Mouse (Mus musculus): ENCODE measurements at regions not wholly inside any gene's neighbourhood (a gene's known extent, or its start where the extent isn't known, plus 50 kb on each side); places are given as distances from the start of the nearest gene placed in this dataset.

GRCm38 (mm10) chr1:168761095-168761494, 329.0 kb upstream of the Pbx1 start:
- Histone ChIP-seq H3K4me1 (ENCODE audit: control insufficient read depth, insufficient read depth, low read length) (no peaks in the 10 kb centered on the region), H3K27ac (replicated peaks; ENCODE audit: low read depth, low read length) (no peak overlapping the region), H3K4me2 (ENCODE audit: low read depth, low read length) (no peak overlapping the region), H3K36me3 (replicated peaks; ENCODE audit: control insufficient read depth, insufficient read depth, low read depth, low read length) (no peaks in the 10 kb centered on the region), H3K27me3 (ENCODE audit: control insufficient read depth, insufficient read depth, low read length) (no peaks in the 10 kb centered on the region), H3K9me3 (replicated peaks; ENCODE audit: control insufficient read depth, low read length) (no peaks in the 10 kb centered on the region), H3K4me3 (ENCODE audit: low read depth, low read length) (no peak overlapping the region), H3K9ac (replicated peaks; ENCODE audit: low read length) (no peak overlapping the region)
- 95% methylated on average over 2 of the region's 2 CpGs for WGBS
- DNase-seq (ENCODE audit: low spot score) (no peak), ATAC-seq (replicated peaks; ENCODE audit: insufficient number of reproducible peaks, low FRiP score, low TSS enrichment, low read depth) (no peak)

GRCm38 (mm10) chr1:168760239-168760638, 328.2 kb upstream of the Pbx1 start:
- Histone ChIP-seq H3K4me1 (ENCODE audit: control insufficient read depth, insufficient read depth, low read length) (no peaks in the 10 kb centered on the region), H3K4me2 (ENCODE audit: low read depth, low read length) (no peak overlapping the region), H3K27me3 (ENCODE audit: control insufficient read depth, insufficient read depth, low read length) (no peaks in the 10 kb centered on the region), H3K9me3 (replicated peaks; ENCODE audit: control insufficient read depth, low read length) (no peaks in the 10 kb centered on the region), H3K27ac (replicated peaks; ENCODE audit: low read depth, low read length) (no peak overlapping the region), H3K9ac (replicated peaks; ENCODE audit: low read length) (no peak overlapping the region), H3K36me3 (replicated peaks; ENCODE audit: control insufficient read depth, insufficient read depth, low read depth, low read length) (no peaks in the 10 kb centered on the region), H3K4me3 (ENCODE audit: low read depth, low read length) (no peak overlapping the region)
- no peak for DNase-seq (ENCODE audit: low spot score)
- WGBS: 63% methylated on average over 1 of the region's 1 CpGs
- ATAC-seq (replicated peaks; ENCODE audit: insufficient number of reproducible peaks, low FRiP score, low TSS enrichment, low read depth): no peak

- no peak overlapping the region for H3K4me2 ChIP-seq (ENCODE audit: low read depth, low read length)
- ATAC-seq (replicated peaks; ENCODE audit: insufficient number of reproducible peaks, low FRiP score, low TSS enrichment, low read depth) (no peak), DNase-seq (ENCODE audit: low spot score) (no peak)
- 74% methylated on average over 2 of the region's 2 CpGs for WGBS
- H3K36me3 ChIP-seq (replicated peaks; ENCODE audit: control insufficient read depth, insufficient read depth, low read depth, low read length): no peaks in the 10 kb centered on the region
- no peaks in the 10 kb centered on the region for H3K27me3 ChIP-seq (ENCODE audit: control insufficient read depth, insufficient read depth, low read length)
- no peak overlapping the region for H3K27ac ChIP-seq (replicated peaks; ENCODE audit: low read depth, low read length)
- H3K4me1 ChIP-seq (ENCODE audit: control insufficient read depth, insufficient read depth, low read length): no peaks in the 10 kb centered on the region
- no peak overlapping the region for H3K4me3 ChIP-seq (ENCODE audit: low read depth, low read length)
- no peaks in the 10 kb centered on the region for H3K9me3 ChIP-seq (replicated peaks; ENCODE audit: control insufficient read depth, low read length)
- no peak overlapping the region for H3K9ac ChIP-seq (replicated peaks; ENCODE audit: low read length)
These were observed 326.8 kb upstream of the Pbx1 start for GRCm38 (mm10) chr1:168758835-168759234.

GRCm38 (mm10) chr1:168754196-168754595, 322.1 kb upstream of the Pbx1 start:
- Histone ChIP-seq H3K4me2 (ENCODE audit: low read depth, low read length) (no peak overlapping the region), H3K27ac (replicated peaks; ENCODE audit: low read depth, low read length) (no peak overlapping the region), H3K9me3 (replicated peaks; ENCODE audit: control insufficient read depth, low read length) (no peaks in the 10 kb centered on the region), H3K4me3 (ENCODE audit: low read depth, low read length) (no peak overlapping the region), H3K27me3 (ENCODE audit: control insufficient read depth, insufficient read depth, low read length) (no peaks in the 10 kb centered on the region), H3K36me3 (replicated peaks; ENCODE audit: control insufficient read depth, insufficient read depth, low read depth, low read length) (no peaks in the 10 kb centered on the region), H3K4me1 (ENCODE audit: control insufficient read depth, insufficient read depth, low read length) (no peaks in the 10 kb centered on the region), H3K9ac (replicated peaks; ENCODE audit: low read length) (no peak overlapping the region)
- no peak for ATAC-seq (replicated peaks; ENCODE audit: insufficient number of reproducible peaks, low FRiP score, low TSS enrichment, low read depth)
- 19% methylated on average over 7 of the region's 7 CpGs for WGBS
- DNase-seq (ENCODE audit: low spot score): peak; percentile 76

- Histone ChIP-seq H3K27me3 (ENCODE audit: control insufficient read depth, insufficient read depth, low read length) (no peaks in the 10 kb centered on the region), H3K27ac (replicated peaks; ENCODE audit: low read depth, low read length) (no peak overlapping the region), H3K9me3 (replicated peaks; ENCODE audit: control insufficient read depth, low read length) (no peaks in the 10 kb centered on the region), H3K36me3 (replicated peaks; ENCODE audit: control insufficient read depth, insufficient read depth, low read depth, low read length) (no peaks in the 10 kb centered on the region), H3K4me2 (ENCODE audit: low read depth, low read length) (no peak overlapping the region), H3K4me1 (ENCODE audit: control insufficient read depth, insufficient read depth, low read length) (no peaks in the 10 kb centered on the region), H3K4me3 (ENCODE audit: low read depth, low read length) (no peak overlapping the region), H3K9ac (replicated peaks; ENCODE audit: low read length) (no peak overlapping the region)
- ATAC-seq (replicated peaks; ENCODE audit: insufficient number of reproducible peaks, low FRiP score, low TSS enrichment, low read depth) (no peak), DNase-seq (ENCODE audit: low spot score) (no peak)
- WGBS: 75% methylated on average over 1 of the region's 1 CpGs
These were observed 311.4 kb upstream of the Pbx1 start for GRCm38 (mm10) chr1:168743435-168743834.

GRCm38 (mm10) chr1:168738005-168738404, 305.9 kb upstream of the Pbx1 start:
- ATAC-seq (replicated peaks; ENCODE audit: insufficient number of reproducible peaks, low FRiP score, low TSS enrichment, low read depth) (no peak), DNase-seq (ENCODE audit: low spot score) (no peak)
- Histone ChIP-seq H3K4me3 (ENCODE audit: low read depth, low read length) (no peak overlapping the region), H3K27me3 (ENCODE audit: control insufficient read depth, insufficient read depth, low read length) (no peaks in the 10 kb centered on the region), H3K9me3 (replicated peaks; ENCODE audit: control insufficient read depth, low read length) (no peaks in the 10 kb centered on the region), H3K4me1 (ENCODE audit: control insufficient read depth, insufficient read depth, low read length) (no peaks in the 10 kb centered on the region), H3K36me3 (replicated peaks; ENCODE audit: control insufficient read depth, insufficient read depth, low read depth, low read length) (no peaks in the 10 kb centered on the region), H3K9ac (replicated peaks; ENCODE audit: low read length) (no peak overlapping the region), H3K4me2 (ENCODE audit: low read depth, low read length) (no peak overlapping the region), H3K27ac (replicated peaks; ENCODE audit: low read depth, low read length) (no peak overlapping the region)
- 80% methylated on average over 3 of the region's 3 CpGs for WGBS

GRCm38 (mm10) chr1:168737277-168737863, 305.3 kb upstream of the Pbx1 start:
- no peak overlapping the region for H3K27ac ChIP-seq (replicated peaks; ENCODE audit: low read depth, low read length)
- H3K4me3 ChIP-seq (ENCODE audit: low read depth, low read length): no peak overlapping the region
- DNase-seq (ENCODE audit: low spot score) (no peak), ATAC-seq (replicated peaks; ENCODE audit: insufficient number of reproducible peaks, low FRiP score, low TSS enrichment, low read depth) (no peak)
- H3K9me3 ChIP-seq (replicated peaks; ENCODE audit: control insufficient read depth, low read length): no peaks in the 10 kb centered on the region
- H3K36me3 ChIP-seq (replicated peaks; ENCODE audit: control insufficient read depth, insufficient read depth, low read depth, low read length): no peaks in the 10 kb centered on the region
- WGBS: 69% methylated on average over 7 of the region's 7 CpGs
- H3K9ac ChIP-seq (replicated peaks; ENCODE audit: low read length): no peak overlapping the region
- H3K4me2 ChIP-seq (ENCODE audit: low read depth, low read length): no peak overlapping the region
- H3K27me3 ChIP-seq (ENCODE audit: control insufficient read depth, insufficient read depth, low read length): no peaks in the 10 kb centered on the region
- no peaks in the 10 kb centered on the region for H3K4me1 ChIP-seq (ENCODE audit: control insufficient read depth, insufficient read depth, low read length)

- Histone ChIP-seq H3K27me3 (ENCODE audit: control insufficient read depth, insufficient read depth, low read length) (no peaks in the 10 kb centered on the region), H3K27ac (replicated peaks; ENCODE audit: low read depth, low read length) (no peak overlapping the region), H3K9me3 (replicated peaks; ENCODE audit: control insufficient read depth, low read length) (no peaks in the 10 kb centered on the region), H3K4me3 (ENCODE audit: low read depth, low read length) (no peak overlapping the region), H3K4me1 (ENCODE audit: control insufficient read depth, insufficient read depth, low read length) (no peaks in the 10 kb centered on the region), H3K36me3 (replicated peaks; ENCODE audit: control insufficient read depth, insufficient read depth, low read depth, low read length) (no peaks in the 10 kb centered on the region), H3K9ac (replicated peaks; ENCODE audit: low read length) (no peak overlapping the region), H3K4me2 (ENCODE audit: low read depth, low read length) (no peak overlapping the region)
- ATAC-seq (replicated peaks; ENCODE audit: insufficient number of reproducible peaks, low FRiP score, low TSS enrichment, low read depth): no peak
- WGBS: 57% methylated on average over 5 of the region's 5 CpGs
- DNase-seq (ENCODE audit: low spot score): no peak
These were observed 301.0 kb upstream of the Pbx1 start for GRCm38 (mm10) chr1:168733066-168733465.
